Comparison of ENCODE assay signal across 8 mouse cellular contexts in the genomic region with DNA sequence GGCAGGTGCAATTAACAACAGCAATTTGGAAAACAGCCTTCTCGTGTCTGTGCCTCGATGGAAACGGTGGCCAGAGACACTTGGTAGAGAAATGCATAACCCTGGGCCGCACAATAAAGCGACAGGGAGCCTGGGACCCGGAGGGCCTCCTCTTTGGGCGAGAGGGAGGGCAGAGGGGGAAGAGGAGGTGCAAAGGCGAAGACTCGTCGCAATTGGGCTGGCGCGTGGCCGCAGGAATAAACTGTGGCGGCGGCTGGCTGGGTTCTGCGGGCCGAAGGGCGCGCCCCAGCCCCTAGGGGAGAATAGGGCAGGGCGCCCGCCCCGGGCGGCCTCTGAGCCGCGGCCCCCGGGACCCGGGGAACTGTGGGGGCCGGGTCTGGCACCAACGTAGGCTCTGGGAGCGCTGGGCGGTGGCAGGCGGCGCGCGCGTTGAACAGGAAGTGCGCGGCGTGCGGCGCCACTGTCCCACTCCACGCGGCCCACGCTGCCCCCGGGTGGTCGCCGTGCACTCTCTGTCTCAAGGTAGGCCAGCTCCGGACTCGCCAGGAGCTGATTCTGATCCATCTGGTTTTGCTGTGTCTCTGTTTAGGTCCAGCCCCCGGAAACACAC. TPM values are rescaled to one million over a fixed set of nuclear protein-coding genes. Genes with fewer than 3 reads are reported as not detected.
DNase-seq lines count a peak whose midpoint lies in the region; ATAC-seq and TF ChIP-seq lines count a peak whose summit lies in the region.

A gene (minus strand): TSS at position 127 of the 610 bp plus-strand sequence.

- no peak within 1 kb of the TSS for H3K27ac ChIP-seq in ES-Bruce4 (ENCODE audit: insufficient read depth, low read length)
- no peak within 1 kb of the TSS for H3K27ac ChIP-seq in forebrain, embryonic 16.5 days (ENCODE audit: low read length)
- peak within 1 kb of the TSS; percentile 79 for H3K27ac ChIP-seq in hindbrain, embryonic 10.5 days

- peak within 1 kb of the TSS; percentile 71 for H3K4me2 ChIP-seq in forebrain, embryonic 16.5 days (ENCODE audit: low read length)

- peaks cover 9% of the 10 kb centered on the region for H3K27me3 ChIP-seq in ES-Bruce4 (ENCODE audit: control insufficient read depth, insufficient read depth, low read length, poor library complexity, severe bottlenecking)
- peaks cover 28% of the 10 kb centered on the region for H3K27me3 ChIP-seq in forebrain, embryonic 16.5 days (replicated peaks; ENCODE audit: control insufficient read depth, insufficient read depth, low read length)
- H3K27me3 ChIP-seq in hindbrain, embryonic 10.5 days (ENCODE audit: insufficient read depth, poor library complexity, severe bottlenecking), result peaks cover 75% of the 10 kb centered on the region

- H3K9me3 ChIP-seq in ES-Bruce4 (replicated peaks; ENCODE audit: control insufficient read depth, insufficient read depth, low read length, poor library complexity, severe bottlenecking), result no peaks in the 10 kb centered on the region
- H3K9me3 ChIP-seq in forebrain, embryonic 16.5 days (ENCODE audit: control insufficient read depth, low read length), result no peaks in the 10 kb centered on the region
- no peaks in the 10 kb centered on the region for H3K9me3 ChIP-seq in hindbrain, embryonic 10.5 days

- no peak for TF ChIP-seq EP300 in ES-Bruce4 (IDR thresholded peaks at IDR 0.05; ENCODE audit: insufficient read depth, low read depth, low read length)

- H3K4me3 ChIP-seq in ES-Bruce4 (ENCODE audit: low read depth, low read length), result peak within 1 kb of the TSS; percentile 60
- H3K4me3 ChIP-seq in forebrain, embryonic 16.5 days (replicated peaks; ENCODE audit: low read length), result peak within 1 kb of the TSS; percentile 53
- H3K4me3 ChIP-seq in hindbrain, embryonic 10.5 days, result peak within 1 kb of the TSS; percentile 61

- no peak for TF ChIP-seq CTCF in ES-Bruce4 (IDR thresholded peaks at IDR 0.05; ENCODE audit: low read depth, low read length)
- no peak for TF ChIP-seq CTCF in brain, embryonic 14.5 days (IDR thresholded peaks at IDR 0.05; ENCODE audit: borderline replicate concordance, extremely low read depth, insufficient read depth, insufficient read length)

- no peaks in the 10 kb centered on the region for H3K4me1 ChIP-seq in ES-Bruce4 (ENCODE audit: control insufficient read depth, insufficient read depth, low read length)
- peaks cover 16% of the 10 kb centered on the region for H3K4me1 ChIP-seq in forebrain, embryonic 16.5 days (replicated peaks; ENCODE audit: control insufficient read depth, insufficient read depth, low read length)
- peaks cover 22% of the 10 kb centered on the region for H3K4me1 ChIP-seq in hindbrain, embryonic 10.5 days (replicated peaks)

- DNase-seq in brain, embryonic 14.5 days (ENCODE audit: low read depth), result no peak
- DNase-seq in hindbrain, embryonic 10.5 days (ENCODE audit: low spot score), result peak; percentile 57
- peak; percentile 38 for DNase-seq in layer of hippocampus, adult 9-11 months
- peak; percentile 81 for DNase-seq in lung, postnatal 10 days
- DNase-seq in ovary, postnatal 10 days (ENCODE audit: low spot score), result peak; percentile 49
- DNase-seq in thymus, postnatal 4 days, result peak; percentile 80

- TF ChIP-seq POLR2A in ES-Bruce4 (IDR thresholded peaks at IDR 0.05; ENCODE audit: insufficient read depth, low read length), result no peak
- no peak for TF ChIP-seq POLR2A in brain, embryonic 14.5 days (IDR thresholded peaks at IDR 0.05; ENCODE audit: borderline replicate concordance, extremely low read depth, insufficient read depth, insufficient read length, poor library complexity, severe bottlenecking)

- under 1% methylated on average over 44 of the region's 50 CpGs for WGBS in forebrain, embryonic 16.5 days
- WGBS in hindbrain, embryonic 10.5 days, result under 1% methylated on average over 50 of the region's 50 CpGs

- peak; percentile 47; the same call in 1 of the 2 replicates for ATAC-seq in forebrain, embryonic 16.5 days

- no peaks in the 10 kb centered on the region for H3K36me3 ChIP-seq in ES-Bruce4 (ENCODE audit: control insufficient read depth, insufficient read depth, low read length, poor library complexity, severe bottlenecking)
- H3K36me3 ChIP-seq in forebrain, embryonic 16.5 days (ENCODE audit: control insufficient read depth, insufficient read depth), result no peaks in the 10 kb centered on the region
- no peaks in the 10 kb centered on the region for H3K36me3 ChIP-seq in hindbrain, embryonic 10.5 days

- H3K9ac ChIP-seq in ES-Bruce4 (ENCODE audit: low read depth, poor library complexity, severe bottlenecking), result peak within 1 kb of the TSS; percentile 69
- peak within 1 kb of the TSS; percentile 56 for H3K9ac ChIP-seq in forebrain, embryonic 16.5 days (replicated peaks; ENCODE audit: low read depth, low read length)

RNA-seq across cellular contexts. Expression of the gene that starts here (rescaled TPM):
- polyA plus RNA-seq in ES-Bruce4 (2011; ENCODE audit: insufficient read depth, insufficient read length, low read depth, missing spikeins), result 20.9 and 22.0 TPM in 2 replicates
- 99.6 and 102 TPM in 2 replicates for polyA plus RNA-seq in brain, embryonic 14.5 days (2012; rRNA removed)
- 105 and 109 TPM in 2 replicates for polyA plus RNA-seq in forebrain, embryonic 16.5 days (2015; fragmentation: Nextera tagmentation; extraction: Ambion mirVana)
- polyA plus RNA-seq in hindbrain, embryonic 10.5 days (2016; fragmentation: Nextera tagmentation; extraction: Ambion mirVana), result 43.7 and 46.3 TPM in 2 replicates
